Mouse (Mus musculus): Measurements from ENCODE around the gene Cwc27.
A peak's percentile ranks its signal among the peaks of the same experiment; 100 is the strongest.

Cwc27 gene

DNA sequence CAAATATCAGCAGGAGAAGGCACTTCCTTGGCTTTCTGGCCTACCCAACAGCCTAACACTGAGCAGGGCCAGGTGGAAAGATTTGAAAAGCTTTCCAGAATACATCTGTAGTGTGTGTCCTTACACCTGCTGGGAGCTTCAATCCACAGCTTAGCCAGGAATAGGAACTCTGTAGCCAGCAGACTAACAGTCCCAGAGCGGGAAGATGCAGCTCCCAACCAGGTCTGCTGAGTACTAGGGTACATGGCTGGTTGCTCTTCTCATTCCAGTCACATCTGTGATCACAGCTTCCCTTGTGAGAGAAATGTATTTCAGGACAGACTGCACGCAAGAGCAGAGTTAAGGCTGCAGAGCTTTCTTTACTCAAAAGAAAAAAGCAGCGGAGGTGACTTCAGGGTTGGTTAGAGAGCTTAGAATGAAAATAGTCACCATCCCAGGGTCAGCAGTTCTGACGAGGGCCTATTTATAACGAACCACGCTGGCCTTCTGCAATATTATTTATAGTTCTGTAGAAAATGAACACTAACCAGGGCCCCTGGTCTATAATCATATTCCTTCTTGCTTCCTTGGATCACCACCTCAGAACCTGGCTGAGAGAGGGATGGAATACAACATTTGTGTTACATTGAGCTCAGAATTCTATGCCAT lies 171.0 kb downstream of the Cwc27 start:
- DNase-seq (ENCODE audit: low read depth, low spot score): peak; percentile 38

- DNase-seq (ENCODE audit: low read depth, low spot score): no peak
Observed at GRCm38 (mm10) chr13:104644185-104644584, 172.8 kb downstream of the Cwc27 start.

- DNase-seq (ENCODE audit: low read depth, low spot score): peak; percentile 8
Observed at GRCm38 (mm10) chr13:104640694-104641454, 176.1 kb downstream of the Cwc27 start.

GRCm38 (mm10) chr13:104638988-104639387 lies 178.0 kb downstream of the Cwc27 start:
- no peak for DNase-seq (ENCODE audit: low read depth, low spot score)

DNA sequence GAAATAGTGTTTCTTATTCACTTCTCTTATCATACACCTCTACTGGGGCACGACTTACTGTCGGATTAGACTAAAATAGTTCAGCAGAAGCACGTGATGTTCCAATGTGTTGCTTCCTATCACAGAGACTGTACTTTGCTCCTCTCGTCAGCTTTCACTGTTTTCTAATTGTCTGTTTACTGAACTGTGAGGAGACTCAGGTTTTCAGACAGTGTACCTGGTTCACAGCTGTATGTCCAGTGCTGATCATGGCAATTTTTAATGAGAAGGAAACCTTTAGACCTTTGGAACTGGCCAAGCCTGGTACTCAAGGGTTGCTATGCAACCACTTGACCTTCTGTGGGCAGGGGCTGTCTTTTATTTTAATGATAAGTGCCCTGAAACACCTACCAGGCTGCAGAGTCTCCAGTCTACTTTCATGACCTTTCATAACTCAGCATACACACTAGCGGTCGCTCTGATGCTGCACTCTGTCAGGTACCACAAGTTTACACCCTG lies 180.9 kb downstream of the Cwc27 start:
- DNase-seq (ENCODE audit: low read depth, low spot score): no peak

- DNase-seq (ENCODE audit: low read depth, low spot score): no peak
Observed at GRCm38 (mm10) chr13:104634708-104635107, 182.2 kb downstream of the Cwc27 start.

GRCm38 (mm10) chr13:104632427-104633167 lies 184.3 kb downstream of the Cwc27 start:
- peak; percentile 68 for DNase-seq (ENCODE audit: low read depth, low spot score)

GRCm38 (mm10) chr13:104631621-104632205 lies 185.2 kb downstream of the Cwc27 start:
- no peak for DNase-seq (ENCODE audit: low read depth, low spot score)

- DNase-seq (ENCODE audit: low read depth, low spot score): peak; percentile 29
Observed at GRCm38 (mm10) chr13:104630808-104631207, 186.1 kb downstream of the Cwc27 start.

- no peak for DNase-seq (ENCODE audit: low read depth, low spot score)
Observed at GRCm38 (mm10) chr13:104629621-104630020, 187.3 kb downstream of the Cwc27 start.

GRCm38 (mm10) chr13:104628019-104628418 lies 188.9 kb downstream of the Cwc27 start:
- peak; percentile 53 for DNase-seq (ENCODE audit: low read depth, low spot score)

DNA sequence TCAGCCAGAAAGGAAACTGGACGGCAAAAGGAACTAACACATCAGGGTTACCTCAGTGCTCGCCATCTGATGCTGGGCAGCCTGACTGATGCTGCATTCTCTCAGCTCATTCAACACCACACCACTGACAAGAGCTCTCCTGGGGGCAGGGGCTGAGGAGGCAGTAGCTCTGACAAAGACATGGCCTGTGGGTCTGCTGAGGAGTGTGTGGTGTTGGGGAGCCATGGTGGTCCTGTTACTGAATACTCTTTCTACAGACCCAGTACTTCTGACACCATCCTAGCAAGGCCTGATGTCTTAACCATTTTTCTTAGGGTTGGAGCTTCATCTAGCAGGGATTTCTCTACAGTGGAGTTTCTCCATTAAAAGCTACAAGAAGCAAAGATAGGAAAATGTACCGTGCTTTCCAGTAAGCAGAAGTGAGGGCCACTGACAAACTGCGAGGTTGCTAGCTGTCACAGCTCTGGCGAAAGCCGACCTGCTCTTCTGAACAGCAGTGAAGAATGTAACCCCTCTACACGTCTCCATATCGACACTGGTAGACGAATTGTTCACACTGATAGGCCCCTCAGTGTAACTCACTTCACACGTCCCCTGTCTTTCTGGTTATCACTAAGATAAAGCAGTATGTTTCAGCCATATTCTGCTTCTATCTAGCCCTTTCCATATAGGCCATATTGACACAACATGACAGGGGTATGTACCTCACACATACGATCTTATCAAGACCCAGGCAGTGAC lies 189.6 kb downstream of the Cwc27 start:
- DNase-seq (ENCODE audit: low read depth, low spot score): no peak

GRCm38 (mm10) chr13:104623130-104623891 lies 193.6 kb downstream of the Cwc27 start:
- no peak for DNase-seq (ENCODE audit: low read depth, low spot score)

DNA sequence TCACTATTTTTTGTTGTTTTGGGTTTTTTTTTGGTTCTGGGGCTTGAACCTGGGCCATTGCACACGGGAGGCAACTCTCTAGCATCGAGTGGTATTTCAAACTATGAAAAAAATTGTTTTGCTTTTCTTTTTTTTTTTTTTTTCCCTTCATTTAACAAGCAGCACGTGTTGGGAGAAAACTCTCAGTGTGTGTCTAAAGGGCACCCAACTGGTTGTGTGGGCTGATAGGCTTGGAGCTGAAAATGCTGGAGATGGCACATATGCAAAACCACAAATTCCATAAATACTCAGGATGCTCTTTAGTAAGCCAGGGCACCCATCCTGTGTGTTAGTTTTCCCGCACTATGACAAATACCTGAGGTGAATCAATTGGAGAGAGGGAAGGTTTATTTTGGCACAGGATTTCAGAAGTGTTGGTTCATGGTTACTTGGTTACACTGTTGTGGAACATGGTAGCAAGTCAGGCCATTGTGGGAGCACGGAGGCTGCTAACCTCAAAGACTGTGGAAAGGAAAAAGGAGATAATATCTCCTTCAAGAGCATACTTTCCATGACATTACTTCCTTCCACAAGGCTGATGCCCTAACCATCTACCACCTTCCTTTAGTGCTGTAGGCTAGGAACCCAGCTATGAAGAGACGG lies 194.7 kb downstream of the Cwc27 start:
- peak; percentile 40 for DNase-seq (ENCODE audit: low read depth, low spot score)

DNA sequence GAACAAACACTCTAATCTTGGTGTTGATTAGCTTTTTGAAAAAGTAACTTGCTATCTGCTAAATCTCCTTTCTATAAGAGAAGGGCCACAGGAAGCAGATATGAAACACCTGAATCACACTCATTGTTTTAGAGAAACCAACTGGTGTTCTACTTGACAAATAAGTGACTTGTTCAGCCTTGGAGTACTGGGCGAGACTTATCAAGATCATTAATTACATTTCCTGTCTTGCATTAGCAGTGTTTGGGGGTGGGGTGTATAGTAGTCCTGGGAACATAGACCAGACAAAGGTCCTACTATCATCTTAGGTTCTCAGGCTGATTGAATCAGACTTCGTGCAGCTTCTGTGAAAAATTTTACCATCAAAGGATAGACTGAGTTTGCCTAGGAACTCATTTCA lies 196.5 kb downstream of the Cwc27 start:
- no peak for DNase-seq (ENCODE audit: low read depth, low spot score)

- DNase-seq (ENCODE audit: low read depth, low spot score): peak; percentile 83
Observed at GRCm38 (mm10) chr13:104619503-104620288, 197.2 kb downstream of the Cwc27 start.

DNA sequence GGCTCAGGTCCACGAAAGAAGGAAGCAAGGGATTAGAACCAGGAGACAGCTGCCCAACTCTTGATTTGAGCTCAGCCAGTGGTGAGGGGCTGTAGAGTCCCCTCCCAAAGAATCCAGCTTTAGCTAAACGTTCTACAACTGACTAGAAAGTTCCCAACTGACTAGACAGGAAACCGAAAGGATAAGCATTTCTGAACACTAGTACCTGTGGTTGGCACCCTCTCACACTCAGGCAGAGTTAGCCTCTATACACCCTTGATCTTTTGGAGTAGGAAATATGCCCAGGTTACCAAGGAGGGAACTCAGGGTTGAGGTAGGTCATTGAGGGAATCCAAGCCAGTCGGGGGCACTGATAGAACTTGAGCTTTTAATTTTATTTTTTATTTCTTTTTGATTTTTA lies 199.7 kb downstream of the Cwc27 start:
- DNase-seq (ENCODE audit: low read depth, low spot score): no peak

DNA sequence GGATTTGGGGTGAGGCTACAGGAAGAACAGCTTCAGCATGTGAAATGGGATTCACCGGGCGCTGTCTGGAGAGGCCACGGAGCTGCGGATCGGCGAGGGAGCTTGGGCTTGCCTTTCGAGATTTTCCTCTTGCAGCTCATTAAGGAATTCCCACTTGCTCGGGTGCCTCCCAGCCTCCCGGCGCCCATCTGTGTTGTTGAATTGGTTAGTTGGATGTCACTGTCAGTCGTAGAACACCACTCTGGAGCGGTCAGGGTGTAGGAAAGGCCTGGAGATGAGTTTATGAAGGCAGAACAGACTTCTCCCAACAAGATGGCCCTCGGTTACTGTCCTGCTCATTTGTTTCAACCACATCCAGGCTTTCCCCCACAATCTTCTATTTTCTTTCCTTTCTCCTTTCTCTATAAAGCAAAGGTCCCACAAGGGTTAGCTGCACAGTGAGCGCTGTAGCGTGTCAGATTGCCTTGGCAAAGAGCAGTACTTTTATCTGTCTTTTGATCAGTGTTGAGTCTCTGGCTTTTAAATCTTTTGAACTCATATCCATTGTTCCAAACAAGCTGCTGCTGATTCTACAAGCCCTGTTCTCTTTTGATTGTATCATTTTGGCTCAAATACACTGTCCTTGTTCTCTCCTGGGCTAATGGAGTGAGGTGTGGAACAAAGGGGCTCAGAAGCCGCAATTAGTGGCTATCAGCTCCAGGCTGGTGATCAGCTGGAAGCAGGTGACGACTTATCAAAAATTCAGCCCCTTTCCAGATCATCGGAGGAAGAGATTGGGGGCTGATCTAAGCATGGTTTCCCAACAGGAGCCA lies 200.7 kb downstream of the Cwc27 start:
- DNase-seq (ENCODE audit: low read depth, low spot score): no peak

Data from brain, adult 2 months (tissue).